Mouse (Mus musculus) 3T3-L1 (cell line): ENCODE measurements around the gene Gm6408.
"Not testable (repeated sequence)": the region's sequence is repeated elsewhere in the genome, so short reads cannot be mapped to it uniquely, and the experiment has no call there.

Experiments used
- DNase-seq: peaks from one replicate; pipeline ENCODE4 v3.0.0-alpha.2; 2015; ENCODE audit warnings: low read depth, low spot score

Gm6408 gene

DNA sequence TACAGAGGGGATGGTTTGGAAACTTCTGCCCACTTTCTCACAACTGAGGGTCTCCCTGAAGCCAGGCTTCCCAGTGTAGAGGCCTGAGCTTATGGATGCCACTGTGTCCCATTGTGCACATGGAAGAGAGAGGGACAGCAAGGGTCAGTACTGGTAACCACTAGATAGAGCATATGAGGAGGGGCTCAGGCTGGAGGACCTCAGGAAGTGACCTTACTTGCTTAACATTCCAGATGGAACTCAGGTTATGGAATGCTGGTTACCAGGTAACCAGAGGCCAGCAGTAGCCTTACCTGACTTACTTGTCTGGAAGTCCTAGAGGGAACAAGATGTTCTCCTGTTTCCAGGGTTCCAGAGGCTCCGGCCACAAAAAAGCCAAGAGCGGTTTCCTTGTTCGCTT is at the start of gene Gm6408:
Gene Gm6408 (plus strand): TSS at position 301 of the 400 bp plus-strand sequence.
- not testable (repeated sequence) for DNase-seq

DNA sequence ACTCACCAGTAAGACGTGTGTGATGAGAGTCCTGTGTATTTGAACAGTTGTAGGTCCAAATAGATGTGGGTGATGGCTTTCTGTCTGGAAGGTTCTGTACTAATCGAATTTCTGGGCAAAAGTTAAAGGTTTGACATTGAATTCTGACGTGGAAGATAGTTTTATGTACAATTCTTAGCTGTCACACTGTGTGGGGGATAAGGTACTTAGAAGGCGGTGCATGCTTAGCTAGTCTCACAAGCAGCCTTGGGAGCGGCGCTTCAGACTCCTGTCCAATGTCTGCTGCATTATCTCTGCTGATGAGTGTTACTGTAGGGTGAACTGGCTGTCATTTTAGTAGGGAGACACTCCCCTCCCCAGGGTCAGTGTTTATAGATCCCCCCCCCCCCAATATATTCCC is 49.3 kb upstream of the Gm6408 start:
- DNase-seq = no peak

DNA sequence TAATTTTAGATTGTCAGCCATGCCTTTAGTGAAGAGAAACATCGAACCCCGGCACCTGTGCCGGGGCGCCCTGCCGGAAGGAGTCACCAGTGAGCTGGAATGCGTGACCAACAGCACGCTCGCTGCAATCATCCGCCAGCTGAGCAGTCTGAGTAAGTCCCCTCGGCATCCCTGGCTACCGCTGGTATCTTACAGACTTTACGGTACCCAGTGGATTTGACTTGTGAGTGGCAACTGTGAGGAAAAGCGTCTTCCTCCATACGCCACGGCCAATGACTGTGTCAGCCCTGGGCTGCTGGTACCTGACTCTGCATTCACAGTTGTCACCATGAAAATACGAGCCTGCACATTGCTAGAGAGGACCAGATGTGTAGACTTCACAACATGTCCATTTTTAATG is 46.4 kb upstream of the Gm6408 start:
- DNase-seq = no peak

DNA sequence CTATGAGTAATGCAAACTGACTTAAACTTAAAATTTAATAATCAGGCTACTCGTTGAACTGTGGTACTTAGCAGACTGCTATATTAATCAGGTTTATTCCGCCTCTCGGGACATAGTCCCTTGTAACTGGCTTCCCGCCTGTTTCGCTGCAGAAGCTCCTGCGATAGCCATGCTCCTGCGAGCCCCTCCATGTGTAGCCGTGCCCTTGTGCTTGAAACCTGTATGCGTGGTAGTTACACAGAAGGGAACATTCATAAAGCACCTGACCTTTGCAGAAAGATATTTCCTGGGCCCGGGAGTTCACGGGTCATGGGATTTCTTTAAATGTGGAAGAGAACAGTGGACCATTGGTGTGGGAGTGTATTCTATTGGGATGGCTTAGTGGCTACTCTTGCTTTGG is 45.0 kb upstream of the Gm6408 start:
- no peak for DNase-seq

DNA sequence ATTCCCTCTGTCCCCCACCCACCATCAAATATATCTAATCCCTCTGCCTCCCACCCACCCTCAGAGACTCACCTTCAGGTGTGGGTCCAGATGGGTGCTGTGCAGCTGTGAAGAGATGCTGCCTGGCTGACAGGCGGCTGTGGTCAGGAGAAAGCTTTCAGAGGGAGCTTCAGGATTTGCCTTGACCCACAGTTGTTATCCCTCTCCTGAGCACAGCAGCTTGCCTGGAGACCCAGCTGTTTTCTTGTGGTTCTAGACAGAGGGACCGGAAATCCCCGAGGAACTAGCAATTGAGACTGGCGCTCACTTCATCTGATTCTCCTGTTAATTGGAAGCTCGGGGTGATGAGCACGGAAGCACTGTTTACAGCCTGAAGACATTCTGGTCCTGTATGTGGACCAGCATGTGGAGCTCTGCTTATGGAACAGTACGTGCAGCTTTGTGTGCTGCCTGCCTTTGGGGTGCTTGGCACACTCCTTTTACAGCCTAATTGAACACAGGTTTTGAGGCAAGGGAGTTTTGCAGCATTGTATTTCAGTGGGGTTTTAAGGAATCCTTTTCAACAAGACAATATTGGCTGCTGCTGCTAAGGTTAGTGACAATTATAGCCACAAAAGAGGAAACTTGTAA is 42.5 kb upstream of the Gm6408 start:
- no peak for DNase-seq

DNA sequence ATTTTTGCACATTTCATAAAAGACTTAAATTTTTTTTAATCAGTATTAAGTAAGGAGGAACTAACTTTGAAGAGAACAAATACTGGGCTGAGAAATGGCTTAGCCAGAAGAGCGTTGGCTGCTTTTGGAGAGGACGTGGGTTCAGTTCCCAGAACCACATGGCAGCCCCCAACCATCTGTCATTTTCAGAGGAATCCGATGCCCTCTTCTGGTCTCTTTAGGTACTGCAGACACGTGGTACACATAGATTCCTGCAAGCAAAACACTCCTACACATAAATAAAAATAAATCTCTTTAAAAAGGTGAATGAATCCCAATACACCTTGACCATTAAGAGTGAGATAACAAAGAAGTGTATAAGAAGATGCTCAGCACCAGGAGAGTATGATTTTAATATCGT is 41.5 kb upstream of the Gm6408 start:
- DNase-seq = peak; percentile 13

DNA sequence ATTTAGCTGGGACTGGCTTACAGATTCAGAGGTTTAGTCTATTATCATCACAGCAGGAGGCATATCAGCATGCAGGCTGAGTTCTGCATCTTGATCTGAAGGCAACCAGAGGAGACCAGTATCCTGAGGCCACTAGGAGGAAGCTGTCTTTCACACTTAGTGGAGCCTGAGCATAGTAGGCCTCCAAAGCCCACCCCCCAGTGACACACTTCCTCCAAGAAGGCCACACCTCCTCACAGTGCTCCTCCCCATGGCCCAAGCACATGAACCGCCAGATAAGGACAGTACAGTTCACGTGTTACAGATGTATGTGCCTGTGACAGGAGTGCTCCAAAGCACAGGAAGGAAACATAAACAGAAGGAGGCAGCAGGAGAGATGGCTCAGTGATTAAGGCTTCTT is 39.0 kb upstream of the Gm6408 start:
- no peak for DNase-seq

DNA sequence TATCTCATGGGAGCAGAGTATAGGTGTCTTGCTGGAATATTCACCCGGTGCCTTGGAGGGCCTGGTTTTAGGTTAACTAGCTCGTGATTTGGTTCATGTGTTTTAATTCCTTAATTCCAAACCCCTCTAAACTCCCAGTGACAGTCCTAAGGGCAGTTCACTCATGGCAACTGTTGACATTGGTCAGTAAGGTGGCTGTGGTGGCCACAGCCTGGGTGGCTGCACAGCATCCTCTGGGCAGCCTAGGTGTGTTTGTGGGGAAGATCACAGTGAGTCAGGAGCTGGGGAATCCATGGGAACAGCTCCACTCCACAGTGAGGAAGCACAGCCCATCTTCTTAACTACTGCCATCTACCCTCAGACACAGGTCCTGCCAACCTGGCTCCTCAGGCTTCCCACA is 35.1 kb upstream of the Gm6408 start:
- DNase-seq = no peak

DNA sequence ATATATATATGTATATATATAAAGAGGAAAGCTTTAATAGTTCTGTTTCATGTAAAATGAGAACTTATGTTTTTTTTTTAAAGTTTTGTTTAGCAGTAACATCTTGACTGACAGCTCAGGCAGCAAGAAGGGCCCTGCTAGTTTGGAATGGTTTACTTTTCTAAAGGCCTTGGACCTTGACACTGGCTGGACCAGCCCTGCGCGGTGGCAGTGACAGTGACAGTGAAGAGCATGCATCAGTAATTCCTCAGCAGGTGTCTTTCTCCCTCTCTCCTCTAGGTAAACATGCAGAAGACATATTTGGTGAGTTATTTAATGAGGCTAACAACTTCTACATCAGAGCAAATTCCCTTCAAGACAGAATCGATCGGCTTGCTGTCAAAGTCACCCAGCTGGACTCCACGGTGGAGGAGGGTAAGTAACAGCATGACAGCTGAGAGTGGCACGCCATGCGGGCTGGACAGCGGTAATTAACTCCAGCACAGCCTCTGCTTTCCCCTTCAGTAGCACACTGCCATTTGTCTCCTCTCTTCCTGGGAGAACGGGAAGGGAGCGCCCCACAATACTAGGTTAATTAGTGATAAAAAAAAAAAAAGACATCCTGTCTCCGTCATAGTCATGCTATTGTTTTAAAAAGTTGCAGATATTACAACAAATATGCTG is 30.0 kb upstream of the Gm6408 start:
- no peak for DNase-seq

DNA sequence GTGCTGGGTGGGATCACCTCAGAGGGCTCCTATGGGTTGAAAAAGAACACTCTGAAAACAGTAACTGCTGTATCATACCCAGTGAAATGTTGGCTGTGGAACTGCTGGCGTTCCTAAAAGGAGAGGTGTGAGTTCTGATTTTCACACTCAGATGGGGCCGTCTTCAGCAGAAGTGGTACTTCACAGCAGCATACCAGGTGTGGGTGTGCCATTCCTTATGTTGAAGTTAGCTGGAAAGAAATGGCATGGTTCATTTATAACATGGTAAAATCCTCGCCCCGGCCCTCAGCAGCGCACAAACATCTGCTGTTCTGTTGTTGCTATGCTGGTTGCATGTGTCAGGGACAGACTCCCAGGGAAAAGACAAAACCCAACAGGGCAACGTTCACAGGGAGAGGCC is 28.2 kb upstream of the Gm6408 start:
- no peak for DNase-seq

DNA sequence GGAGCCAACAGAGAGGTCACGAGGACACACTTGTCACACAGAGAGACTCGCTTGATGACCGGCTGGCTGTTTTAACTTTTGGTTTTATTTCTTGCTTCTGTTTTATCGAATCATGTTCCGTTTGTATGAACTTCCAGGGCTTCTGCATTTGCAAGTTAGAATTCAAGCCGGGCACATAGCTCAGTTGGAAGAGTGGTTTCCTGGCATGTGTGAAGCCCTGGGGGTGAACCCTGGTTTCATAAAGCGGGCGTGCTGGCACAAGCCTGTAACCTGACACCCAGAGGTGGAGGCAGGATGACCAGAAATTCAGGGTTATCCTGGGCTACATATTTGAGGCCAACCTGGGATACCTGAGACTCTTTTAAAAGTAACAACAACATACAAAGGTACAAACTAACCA is 20.2 kb upstream of the Gm6408 start:
- DNase-seq = no peak

DNA sequence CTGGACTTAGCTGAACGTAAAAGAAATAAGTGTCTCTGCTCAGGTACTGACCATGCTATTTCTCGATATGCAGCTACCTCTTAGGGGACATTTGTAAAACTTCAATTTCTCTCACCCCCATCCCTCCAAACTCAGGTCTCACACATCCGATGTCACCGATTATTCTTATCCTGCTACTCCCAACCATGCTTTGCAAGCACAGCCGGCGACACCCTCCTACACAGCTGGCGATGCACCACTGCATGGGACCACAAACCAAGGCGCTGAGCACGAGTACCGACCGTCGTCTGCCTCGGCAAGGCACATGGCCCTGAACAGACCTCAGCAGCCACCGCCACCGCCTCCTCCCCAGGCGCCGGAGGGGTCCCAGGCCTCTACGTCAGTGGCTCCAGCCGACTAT is 15.1 kb upstream of the Gm6408 start:
- DNase-seq = no peak

DNA sequence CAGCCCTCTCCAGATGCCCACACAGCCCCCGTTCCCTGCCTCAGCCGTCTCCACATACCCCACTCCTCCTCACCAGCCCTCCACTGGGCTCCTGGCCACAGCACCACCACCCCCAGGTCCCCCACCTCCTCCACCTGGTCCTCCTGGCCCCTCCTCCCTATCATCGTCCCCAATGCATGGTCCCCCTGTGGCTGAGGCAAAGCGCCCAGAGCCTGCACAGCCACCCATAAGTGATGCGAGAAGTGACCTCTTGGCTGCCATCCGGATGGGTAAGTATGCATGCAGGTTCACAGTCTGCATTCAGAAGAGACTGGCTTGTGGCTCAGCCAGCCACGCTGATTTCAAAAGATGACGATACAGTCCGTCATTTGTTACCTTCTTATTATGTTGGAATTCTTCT is 13.5 kb upstream of the Gm6408 start:
- DNase-seq = no peak

DNA sequence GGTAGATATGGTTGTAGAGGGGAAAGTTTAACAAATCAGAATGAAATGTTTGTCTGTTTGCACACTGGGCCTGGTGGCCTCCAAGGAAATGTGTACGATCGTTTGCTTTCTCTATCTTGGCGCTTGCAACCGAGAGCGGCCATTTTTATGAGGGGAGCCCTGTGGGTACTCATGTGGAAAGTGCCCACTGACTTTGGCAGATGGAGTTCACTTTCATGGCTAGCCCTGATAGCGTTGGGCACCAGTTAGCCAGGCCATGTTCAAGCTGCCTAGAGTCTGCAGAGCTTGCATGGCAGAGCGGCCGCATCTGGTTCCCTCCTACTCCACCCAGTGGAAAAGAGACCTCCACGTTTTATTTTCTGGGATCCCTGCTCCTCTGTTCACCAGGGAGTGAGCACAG is 10.9 kb upstream of the Gm6408 start:
- DNase-seq = no peak

DNA sequence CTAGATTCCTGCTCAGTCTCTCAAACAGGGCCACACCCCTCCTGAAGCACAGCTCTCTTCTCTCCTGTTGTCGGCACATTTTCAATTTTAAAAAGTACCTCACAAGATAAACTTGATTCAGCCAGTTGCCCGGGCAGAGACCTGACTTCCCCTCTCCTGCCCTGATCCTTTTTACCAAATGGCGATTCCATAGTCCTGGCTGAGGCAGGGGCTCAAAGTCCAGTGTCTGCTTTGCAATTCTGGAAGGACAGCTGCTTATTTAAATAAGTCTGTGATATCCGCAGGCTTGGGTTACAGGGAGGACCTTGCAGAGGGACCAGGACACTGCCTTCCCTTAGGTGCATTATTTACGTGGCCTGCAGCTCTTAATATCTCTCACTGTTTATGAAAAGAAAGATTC is 10.5 kb upstream of the Gm6408 start:
- DNase-seq = no peak

DNA sequence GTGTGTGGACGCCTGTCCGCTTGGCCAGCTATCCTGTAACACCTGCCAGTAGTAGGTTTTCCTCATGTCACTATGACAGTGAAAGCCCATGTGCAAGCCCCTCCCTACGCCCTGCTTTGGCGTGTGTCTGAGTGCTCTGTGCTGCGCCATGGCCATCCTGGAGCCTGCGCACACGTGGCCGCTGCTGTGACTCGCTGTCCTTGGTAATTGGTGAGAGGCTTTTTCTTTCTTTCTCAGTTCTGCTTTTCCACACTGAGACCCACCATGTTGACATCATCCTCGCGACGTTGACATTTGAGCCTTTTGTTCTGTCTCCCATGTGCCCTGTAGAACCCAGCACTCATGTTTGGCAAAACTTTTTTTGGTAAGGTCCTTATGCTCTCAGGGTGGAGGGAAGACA is 9.9 kb upstream of the Gm6408 start:
- no peak for DNase-seq

DNA sequence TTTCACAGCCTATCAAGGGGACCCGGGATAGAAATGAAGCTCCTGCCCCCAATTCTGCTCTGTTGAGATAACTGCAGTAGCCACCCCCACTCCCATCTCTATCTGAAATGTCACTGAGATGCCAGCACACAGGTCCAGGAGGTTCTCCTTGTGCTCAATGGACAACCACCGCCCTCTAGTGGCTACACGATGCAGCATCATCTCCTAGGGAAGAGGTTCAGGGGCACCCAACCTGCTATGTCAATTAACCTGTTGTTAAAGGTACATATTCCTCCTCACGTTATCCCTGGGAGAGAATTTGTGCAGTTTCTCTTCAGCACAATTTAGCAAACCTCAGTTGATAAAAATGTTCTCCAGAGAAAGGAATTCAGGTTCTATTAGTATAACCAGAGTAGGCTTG is 2.2 kb upstream of the Gm6408 start:
- peak; percentile 26 for DNase-seq

DNA sequence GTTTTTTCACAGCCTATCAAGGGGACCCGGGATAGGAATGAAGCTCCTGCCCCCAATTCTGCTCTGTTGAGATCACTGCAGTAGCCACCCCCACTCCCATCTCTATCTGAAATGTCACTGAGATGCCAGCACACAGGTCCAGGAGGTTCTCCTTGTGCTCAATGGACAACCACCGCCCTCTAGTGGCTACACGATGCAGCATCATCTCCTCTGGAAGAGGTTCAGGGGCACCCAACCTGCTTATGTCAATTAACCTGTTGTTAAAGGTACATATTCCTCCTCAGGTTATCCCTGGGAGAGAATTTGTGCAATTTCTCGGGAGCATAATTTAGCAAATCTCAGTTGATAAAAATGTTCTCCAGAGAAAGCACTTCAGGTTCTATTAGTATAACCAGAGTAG is 7.2 kb downstream of the Gm6408 start:
- DNase-seq = peak; percentile 39

DNA sequence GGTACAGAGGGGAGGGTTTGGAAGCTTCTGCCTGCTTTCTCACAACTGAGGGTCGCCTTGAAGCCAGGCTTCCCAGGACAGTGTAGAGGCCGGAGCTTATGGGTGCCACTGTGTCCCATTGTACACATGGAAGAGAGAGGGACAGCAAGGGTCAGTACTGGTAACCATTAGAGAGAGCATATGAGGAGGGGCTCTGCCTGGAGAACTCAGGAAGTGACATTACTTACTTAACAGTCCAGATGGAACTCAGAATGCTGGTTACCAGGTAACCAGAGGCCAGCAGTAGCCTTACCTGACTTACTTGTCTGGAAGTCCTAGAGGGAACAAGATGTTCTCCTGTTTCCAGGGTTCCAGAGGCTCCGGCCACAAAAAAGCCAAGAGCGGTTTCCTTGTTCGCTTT is 9.3 kb downstream of the Gm6408 start, which contains the start of gene Gm6370:
Gene Gm6370 (plus strand): TSS at position 301 of the 400 bp plus-strand sequence.
- not testable (repeated sequence) for DNase-seq

DNA sequence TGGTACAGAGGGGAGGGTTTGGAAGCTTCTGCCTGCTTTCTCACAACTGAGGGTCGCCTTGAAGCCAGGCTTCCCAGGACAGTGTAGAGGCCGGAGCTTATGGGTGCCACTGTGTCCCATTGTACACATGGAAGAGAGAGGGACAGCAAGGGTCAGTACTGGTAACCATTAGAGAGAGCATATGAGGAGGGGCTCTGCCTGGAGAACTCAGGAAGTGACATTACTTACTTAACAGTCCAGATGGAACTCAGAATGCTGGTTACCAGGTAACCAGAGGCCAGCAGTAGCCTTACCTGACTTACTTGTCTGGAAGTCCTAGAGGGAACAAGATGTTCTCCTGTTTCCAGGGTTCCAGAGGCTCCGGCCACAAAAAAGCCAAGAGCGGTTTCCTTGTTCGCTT is 20.3 kb downstream of the Gm6408 start, which contains the start of gene 4930449I24Rik:
Gene 4930449I24Rik (plus strand): TSS at position 301 of the 400 bp plus-strand sequence.
- not testable (repeated sequence) for DNase-seq

DNA sequence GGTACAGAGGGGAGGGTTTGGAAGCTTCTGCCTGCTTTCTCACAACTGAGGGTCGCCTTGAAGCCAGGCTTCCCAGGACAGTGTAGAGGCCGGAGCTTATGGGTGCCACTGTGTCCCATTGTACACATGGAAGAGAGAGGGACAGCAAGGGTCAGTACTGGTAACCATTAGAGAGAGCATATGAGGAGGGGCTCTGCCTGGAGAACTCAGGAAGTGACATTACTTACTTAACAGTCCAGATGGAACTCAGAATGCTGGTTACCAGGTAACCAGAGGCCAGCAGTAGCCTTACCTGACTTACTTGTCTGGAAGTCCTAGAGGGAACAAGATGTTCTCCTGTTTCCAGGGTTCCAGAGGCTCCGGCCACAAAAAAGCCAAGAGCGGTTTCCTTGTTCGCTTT is 32.1 kb downstream of the Gm6408 start, which contains the start of gene Gm3402:
Gene Gm3402 (plus strand): TSS at position 301 of the 400 bp plus-strand sequence.
- not testable (repeated sequence) for DNase-seq

DNA sequence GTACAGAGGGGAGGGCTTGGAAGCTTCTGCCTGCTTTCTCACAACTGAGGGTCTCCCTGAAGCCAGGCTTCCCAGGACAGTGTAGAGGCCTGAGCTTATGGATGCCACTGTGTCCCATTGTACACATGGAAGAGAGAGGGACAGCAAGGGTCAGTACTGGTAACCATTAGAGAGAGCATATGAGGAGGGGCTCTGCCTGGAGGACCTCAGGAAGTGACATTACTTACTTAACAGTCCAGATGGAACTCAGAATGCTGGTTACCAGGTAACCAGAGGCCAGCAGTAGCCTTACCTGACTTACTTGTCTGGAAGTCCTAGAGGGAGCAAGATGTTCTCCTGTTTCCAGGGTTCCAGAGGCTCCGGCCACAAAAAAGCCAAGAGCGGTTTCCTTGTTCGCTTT is 43.7 kb downstream of the Gm6408 start, which contains the start of gene Gm3404:
Gene Gm3404 (plus strand): TSS at position 301 of the 400 bp plus-strand sequence.
- DNase-seq = not testable (repeated sequence)
